Mouse (Mus musculus) midbrain, embryonic 10.5 days (tissue): ENCODE results near the gene Chst8. TPM values are rescaled to one million over a fixed set of nuclear protein-coding genes. Genes with fewer than 3 reads are reported as not detected.

Experiments
- DNase-seq: peaks from one replicate; pipeline ENCODE4 v3.0.0-alpha.2; 2017; ENCODE audit warnings: low spot score
- H3K27ac ChIP-seq: fragments of 300-500 bp; sonication (generic); replicated peaks from 2 replicates; pipeline ENCODE4 v1.5.1; 2016; ENCODE audit warnings: mild to moderate bottlenecking
- H3K27me3 ChIP-seq: fragments of 300-500 bp; sonication (generic); 2 replicates; pipeline ENCODE4 v1.6.1; 2016; ENCODE audit warnings: low read depth, mild to moderate bottlenecking; ENCODE audit not compliant: poor library complexity, severe bottlenecking
- H3K36me3 ChIP-seq: fragments of 300-500 bp; sonication (generic); 2 replicates; pipeline ENCODE4 v1.6.1; 2016; ENCODE audit warnings: mild to moderate bottlenecking, moderate library complexity
- H3K4me1 ChIP-seq: fragments of 300-500 bp; sonication (generic); 2 replicates; pipeline ENCODE4 v1.6.1; 2016
- H3K4me3 ChIP-seq: fragments of 300-500 bp; sonication (generic); 2 replicates; pipeline ENCODE4 v1.5.1; 2016; ENCODE audit warnings: mild to moderate bottlenecking, moderate library complexity
- H3K9me3 ChIP-seq: fragments of 300-500 bp; sonication (generic); replicated peaks from 2 replicates; pipeline ENCODE4 v1.6.1; 2016; ENCODE audit warnings: mild to moderate bottlenecking
- WGBS: fragments of 180-500 bp; shearing (Covaris S2); methylation state at CpG from one replicate; pipeline ENCODE4 v1.1.7; 2016; 5-methylcytosine and 5-hydroxymethylcytosine counted together
- polyA plus RNA-seq: library from polyadenylated mRNA; unstranded; fragments of >200 nt; fragmentation: Nextera tagmentation; extraction: Ambion mirVana; gene quantifications from 2 replicates; pipeline ENCODE4 v1.2.1, GENCODE M21; 2016

The Chst8 gene
- polyA plus RNA-seq, 1 experiment from 2014 or later: 5.3 TPM

DNA sequence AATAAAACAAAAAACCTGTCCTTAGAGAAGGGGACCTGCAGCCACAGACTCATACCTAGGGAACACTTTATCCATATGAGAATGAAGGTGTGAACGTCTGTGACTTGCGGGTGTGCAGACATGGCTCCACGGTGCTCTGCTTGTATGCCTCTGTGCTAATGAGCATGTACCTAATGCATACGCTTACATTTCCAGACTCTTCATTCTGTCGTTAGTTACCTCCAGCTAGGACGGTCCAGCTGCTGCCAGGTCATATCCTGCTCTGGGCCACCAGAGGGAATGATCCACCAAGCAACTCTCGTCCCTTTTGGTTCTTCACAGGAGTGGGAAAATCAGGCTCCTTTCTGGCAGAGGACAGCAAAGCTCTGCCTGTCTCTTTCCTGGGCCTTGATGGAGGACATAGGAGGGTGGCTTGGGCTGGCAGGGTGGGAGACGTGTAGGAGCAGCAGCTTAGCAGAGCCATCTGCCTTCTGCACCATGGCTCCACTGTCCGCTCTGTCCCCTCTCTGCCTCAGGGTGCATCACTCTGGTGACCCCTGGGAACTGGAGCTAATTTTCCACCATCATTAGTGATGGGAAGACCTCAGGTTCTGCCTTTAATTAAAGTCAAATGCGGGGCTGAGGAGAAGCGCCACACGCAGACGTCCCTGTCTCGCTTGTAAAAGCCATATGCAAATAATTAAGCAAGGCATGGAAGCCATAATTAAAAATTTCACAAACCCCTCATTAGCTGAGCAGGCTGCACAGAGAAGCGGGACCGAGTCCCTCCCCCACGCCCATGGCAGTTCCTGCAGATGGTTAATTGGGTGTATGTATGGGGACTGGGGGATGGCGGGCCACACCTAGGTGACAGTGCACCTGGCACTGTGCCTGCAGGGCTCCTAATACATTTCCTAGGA is 48.0 kb downstream of the Chst8 start:
- H3K27me3 ChIP-seq: no peaks in the 10 kb centered on the region
- no peak for DNase-seq
- H3K36me3 ChIP-seq: no peaks in the 10 kb centered on the region
- no peaks in the 10 kb centered on the region for H3K9me3 ChIP-seq
- H3K4me3 ChIP-seq: no peak overlapping the region
- peak overlapping the region; percentile 6; the same call in 1 of the 2 replicates for H3K27ac ChIP-seq
- peaks cover 10% of the 10 kb centered on the region for H3K4me1 ChIP-seq
- 81% methylated on average over 18 of the region's 18 CpGs for WGBS

DNA sequence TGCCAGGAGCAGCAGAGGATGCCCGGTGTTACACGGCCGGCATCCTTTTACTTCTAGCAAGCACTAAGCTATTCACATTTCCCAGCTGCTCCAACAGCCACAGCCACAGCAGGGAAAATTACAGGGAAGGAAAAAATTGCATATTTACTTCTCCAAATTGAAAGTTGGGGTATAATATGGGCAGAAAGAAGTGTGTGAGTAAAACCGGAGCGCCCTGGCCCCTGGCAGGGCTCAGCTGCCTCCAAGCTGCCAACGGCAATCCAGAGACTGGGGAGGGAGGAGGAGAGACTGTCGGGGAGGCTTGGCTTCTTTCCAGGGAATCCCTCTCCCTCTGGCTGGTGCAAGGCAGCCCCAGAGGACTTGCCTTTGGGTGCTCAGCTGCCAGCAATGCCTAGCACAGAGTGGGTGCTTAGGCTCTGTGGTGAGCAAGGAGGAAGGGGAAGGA is 53.1 kb downstream of the Chst8 start:
- Histone ChIP-seq H3K4me3 (no peak overlapping the region), H3K9me3 (no peaks in the 10 kb centered on the region), H3K4me1 (peaks cover 8% of the 10 kb centered on the region; the same call in 1 of the 2 replicates), H3K27ac (no peak overlapping the region), H3K36me3 (no peaks in the 10 kb centered on the region), H3K27me3 (no peaks in the 10 kb centered on the region)
- DNase-seq: no peak
- WGBS: 85% methylated on average over 7 of the region's 7 CpGs

DNA sequence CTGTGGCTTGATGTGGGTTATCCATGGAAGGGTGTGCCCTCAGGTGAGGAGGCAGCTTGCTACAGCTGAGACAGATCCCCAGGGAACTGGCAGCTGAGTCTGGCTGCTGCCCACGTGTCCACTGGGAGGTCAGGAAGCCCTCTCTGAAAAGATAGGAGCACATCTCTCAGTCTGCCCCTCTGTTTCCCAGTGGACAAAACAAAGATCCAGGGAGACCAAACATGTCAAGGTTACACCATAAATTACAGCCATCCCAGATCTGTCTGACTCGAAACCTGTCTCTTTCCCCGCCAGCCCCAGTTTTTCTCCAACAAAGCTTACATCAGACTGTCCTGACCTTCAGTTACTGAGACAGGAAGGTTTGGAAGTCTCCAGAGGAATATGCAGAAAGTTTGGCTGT is 53.8 kb downstream of the Chst8 start:
- WGBS: 87% methylated on average over 3 of the region's 3 CpGs
- H3K27me3 ChIP-seq: no peaks in the 10 kb centered on the region
- peaks cover 13% of the 10 kb centered on the region for H3K4me1 ChIP-seq
- no peak overlapping the region for H3K27ac ChIP-seq
- no peak overlapping the region for H3K4me3 ChIP-seq
- DNase-seq: no peak
- no peaks in the 10 kb centered on the region for H3K36me3 ChIP-seq
- no peaks in the 10 kb centered on the region for H3K9me3 ChIP-seq

GRCm38 (mm10) chr7:34757513-34757912 is 55.0 kb downstream of the Chst8 start:
- no peak for DNase-seq
- H3K9me3 ChIP-seq: no peaks in the 10 kb centered on the region
- 76% methylated on average over 4 of the region's 4 CpGs for WGBS
- H3K4me3 ChIP-seq: no peak overlapping the region
- no peaks in the 10 kb centered on the region for H3K36me3 ChIP-seq
- H3K27ac ChIP-seq: no peak overlapping the region
- H3K27me3 ChIP-seq: no peaks in the 10 kb centered on the region
- H3K4me1 ChIP-seq: peaks cover 23% of the 10 kb centered on the region

DNA sequence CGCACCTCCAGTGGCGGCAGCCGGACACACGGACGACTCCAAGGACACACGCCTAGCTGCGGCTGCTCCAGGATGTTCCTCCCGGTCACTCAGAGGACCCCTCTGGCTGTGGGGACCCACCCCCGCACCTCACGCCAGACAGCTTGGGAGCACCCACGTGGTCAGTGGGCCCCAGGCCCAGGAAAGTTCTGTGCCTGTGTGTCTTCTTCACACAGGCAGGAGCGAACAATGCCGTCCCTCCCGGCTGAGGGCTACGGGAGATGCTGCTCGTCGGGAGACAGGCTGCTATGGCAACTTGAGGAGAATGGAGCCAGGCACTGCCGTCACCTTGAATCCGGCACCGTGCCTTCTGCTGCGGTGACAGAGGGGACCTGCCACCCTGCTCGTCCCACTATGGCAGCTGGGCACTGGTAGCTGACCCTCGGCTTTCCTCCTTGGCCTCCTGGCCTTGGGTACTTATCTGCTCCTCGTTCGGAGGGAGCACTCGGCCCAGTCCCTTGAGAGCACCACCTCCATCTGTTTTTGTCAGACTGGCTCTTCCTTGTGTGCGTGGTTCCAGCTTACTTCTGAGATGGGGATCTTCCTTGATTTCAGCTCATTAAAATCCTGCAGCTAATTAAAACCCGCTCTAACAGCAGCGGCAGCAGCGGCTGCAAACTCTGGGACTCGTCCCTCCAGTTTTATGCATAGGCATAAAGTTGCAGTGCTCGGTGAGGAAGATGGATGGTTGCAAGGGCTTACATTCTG is 59.2 kb downstream of the Chst8 start:
- Histone ChIP-seq H3K27ac (peak overlapping the region; percentile 76), H3K9me3 (no peaks in the 10 kb centered on the region), H3K27me3 (no peaks in the 10 kb centered on the region), H3K4me3 (no peak overlapping the region), H3K4me1 (peaks cover 42% of the 10 kb centered on the region), H3K36me3 (no peaks in the 10 kb centered on the region)
- 70% methylated on average over 32 of the region's 32 CpGs for WGBS
- peak; percentile 32 for DNase-seq

- peaks cover 42% of the 10 kb centered on the region for H3K4me1 ChIP-seq
- 53% methylated on average over 10 of the region's 10 CpGs for WGBS
- H3K36me3 ChIP-seq: no peaks in the 10 kb centered on the region
- no peaks in the 10 kb centered on the region for H3K9me3 ChIP-seq
- no peak for DNase-seq
- no peaks in the 10 kb centered on the region for H3K27me3 ChIP-seq
- H3K4me3 ChIP-seq: no peak overlapping the region
- peak overlapping the region; percentile 73 for H3K27ac ChIP-seq
These were observed 60.3 kb downstream of the Chst8 start for GRCm38 (mm10) chr7:34752151-34752762.

- Histone ChIP-seq H3K27ac (0 out of 2 replicates have a peak overlapping the region, but pooled peaks have one; percentile 0), H3K36me3 (no peaks in the 10 kb centered on the region), H3K9me3 (no peaks in the 10 kb centered on the region), H3K4me1 (peaks cover 51% of the 10 kb centered on the region), H3K27me3 (no peaks in the 10 kb centered on the region), H3K4me3 (no peak overlapping the region)
- no peak for DNase-seq
- 65% methylated on average over 7 of the region's 7 CpGs for WGBS
These were observed 62.2 kb downstream of the Chst8 start for GRCm38 (mm10) chr7:34750350-34750749.

- no peaks in the 10 kb centered on the region for H3K36me3 ChIP-seq
- 51% methylated on average over 3 of the region's 3 CpGs for WGBS
- DNase-seq: peak; percentile 39
- H3K9me3 ChIP-seq: no peaks in the 10 kb centered on the region
- H3K4me3 ChIP-seq: no peak overlapping the region
- H3K27me3 ChIP-seq: no peaks in the 10 kb centered on the region
- H3K27ac ChIP-seq: 0 out of 2 replicates have a peak overlapping the region, but pooled peaks have one; percentile 0
- H3K4me1 ChIP-seq: peaks cover 51% of the 10 kb centered on the region
These were observed 62.8 kb downstream of the Chst8 start for GRCm38 (mm10) chr7:34749753-34750152.

- Histone ChIP-seq H3K9me3 (no peaks in the 10 kb centered on the region), H3K4me3 (no peak overlapping the region), H3K36me3 (no peaks in the 10 kb centered on the region), H3K27ac (no peak overlapping the region), H3K27me3 (no peaks in the 10 kb centered on the region), H3K4me1 (peaks cover 42% of the 10 kb centered on the region)
- no peak for DNase-seq
- WGBS: 78% methylated on average over 4 of the region's 4 CpGs
These were observed 64.0 kb downstream of the Chst8 start for GRCm38 (mm10) chr7:34748501-34748900.

DNA sequence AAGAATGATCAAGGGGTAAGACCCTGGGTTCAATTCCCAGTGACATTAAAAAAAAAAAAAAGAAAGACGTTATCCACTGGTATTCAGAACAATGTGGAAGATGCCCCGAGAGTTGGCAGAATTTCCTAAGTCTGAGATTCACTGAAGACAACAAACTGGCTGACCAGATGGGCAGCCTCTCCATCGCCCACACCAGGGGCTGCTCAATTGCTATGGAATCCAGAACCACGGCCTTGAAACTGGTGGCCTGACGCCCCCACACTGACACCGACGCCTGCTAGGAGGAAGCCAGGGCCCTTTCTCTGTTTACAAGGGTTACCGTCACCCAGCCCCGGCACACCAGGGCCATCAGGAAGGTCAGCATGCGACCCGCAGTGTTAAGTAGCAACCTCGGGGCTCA is 64.8 kb downstream of the Chst8 start:
- 81% methylated on average over 12 of the region's 12 CpGs for WGBS
- Histone ChIP-seq H3K4me3 (no peak overlapping the region), H3K27ac (no peak overlapping the region), H3K36me3 (no peaks in the 10 kb centered on the region), H3K4me1 (peaks cover 34% of the 10 kb centered on the region), H3K9me3 (no peaks in the 10 kb centered on the region), H3K27me3 (no peaks in the 10 kb centered on the region)
- DNase-seq: no peak

DNA sequence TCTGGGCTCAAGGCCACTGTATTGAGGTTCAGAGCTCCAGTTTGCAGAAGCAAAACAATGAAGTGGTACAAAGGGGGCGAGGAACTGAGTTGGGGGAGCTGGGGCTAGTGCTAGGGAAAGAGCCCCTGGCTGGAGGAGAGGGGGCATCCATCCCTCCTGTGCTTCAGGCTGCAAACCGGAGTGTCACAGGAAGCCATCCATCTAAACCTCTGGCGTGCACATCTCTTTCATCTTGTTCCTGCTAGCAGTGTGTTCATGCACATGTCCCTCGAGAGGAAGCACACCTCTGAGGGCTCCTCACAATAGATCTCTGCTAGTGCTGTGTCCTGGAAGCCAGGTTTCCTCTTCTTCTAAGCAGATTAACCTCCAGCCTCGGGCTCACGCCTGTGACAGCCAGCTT is 65.9 kb downstream of the Chst8 start:
- no peak for DNase-seq
- Histone ChIP-seq H3K4me3 (no peak overlapping the region), H3K36me3 (no peaks in the 10 kb centered on the region), H3K9me3 (no peaks in the 10 kb centered on the region), H3K4me1 (peaks cover 27% of the 10 kb centered on the region), H3K27me3 (no peaks in the 10 kb centered on the region), H3K27ac (peak overlapping the region; percentile 46; the same call in 1 of the 2 replicates)
- WGBS: 65% methylated on average over 6 of the region's 6 CpGs

GRCm38 (mm10) chr7:34746165-34746564 is 66.3 kb downstream of the Chst8 start:
- no peak for DNase-seq
- no peaks in the 10 kb centered on the region for H3K9me3 ChIP-seq
- H3K4me1 ChIP-seq: peaks cover 24% of the 10 kb centered on the region
- no peak overlapping the region for H3K4me3 ChIP-seq
- WGBS: 64% methylated on average over 9 of the region's 9 CpGs
- H3K27ac ChIP-seq: peak overlapping the region; percentile 46; the same call in 1 of the 2 replicates
- no peaks in the 10 kb centered on the region for H3K36me3 ChIP-seq
- H3K27me3 ChIP-seq: no peaks in the 10 kb centered on the region
